Mouse (Mus musculus) embryonic facial prominence, embryonic 15.5 days (tissue): ENCODE measurements at regions not wholly inside any gene's neighbourhood (a gene's known extent, or its start where the extent isn't known, plus 50 kb on each side); places are given as distances from the start of the nearest gene placed in this dataset.

Source experiments
- ATAC-seq: fragments of 200-750 bp; cut with Nextera tagmentation; 2 replicates; pipeline ENCODE4 v1.8.0; 2017; ENCODE audit warnings: low read depth, moderate TSS enrichment; ENCODE audit not compliant: insufficient number of reproducible peaks, low FRiP score, low TSS enrichment
- H3K27ac ChIP-seq: fragments of 300-500 bp; sonication (generic); replicated peaks from 2 replicates; pipeline ENCODE4 v1.5.1; 2015; ENCODE audit warnings: mild to moderate bottlenecking, inconsistent platforms
- H3K27me3 ChIP-seq: fragments of 300-500 bp; sonication (generic); 2 replicates; pipeline ENCODE4 v1.6.1; 2015; ENCODE audit warnings: inconsistent platforms
- H3K36me3 ChIP-seq: fragments of 300-500 bp; sonication (generic); 2 replicates; pipeline ENCODE4 v1.6.1; 2015; ENCODE audit warnings: mild to moderate bottlenecking, inconsistent platforms
- H3K4me1 ChIP-seq: fragments of 300-500 bp; sonication (generic); 2 replicates; pipeline ENCODE4 v1.6.1; 2015; ENCODE audit warnings: inconsistent platforms
- H3K4me2 ChIP-seq: fragments of 300-500 bp; sonication (generic); replicated peaks from 2 replicates; pipeline ENCODE4 v1.6.1; 2015; ENCODE audit warnings: mild to moderate bottlenecking, inconsistent platforms
- H3K4me3 ChIP-seq: fragments of 300-500 bp; sonication (generic); replicated peaks from 2 replicates; pipeline ENCODE4 v1.5.1; 2015; ENCODE audit warnings: mild to moderate bottlenecking, inconsistent platforms
- H3K9ac ChIP-seq: fragments of 300-500 bp; sonication (generic); 2 replicates; pipeline ENCODE4 v1.6.1; 2015; ENCODE audit warnings: inconsistent platforms
- H3K9me3 ChIP-seq: fragments of 300-500 bp; sonication (generic); replicated peaks from 2 replicates; pipeline ENCODE4 v1.6.1; 2016; ENCODE audit warnings: inconsistent platforms
- WGBS: fragments of 180-500 bp; shearing (Covaris S2); methylation state at CpG from one replicate; pipeline ENCODE4 v1.1.7; 2015; 5-methylcytosine and 5-hydroxymethylcytosine counted together

- H3K9me3 ChIP-seq, result no peaks in the 10 kb centered on the region
- H3K27me3 ChIP-seq, result no peaks in the 10 kb centered on the region
- no peak for ATAC-seq
- H3K4me1 ChIP-seq, result no peaks in the 10 kb centered on the region
- no peaks in the 10 kb centered on the region for H3K36me3 ChIP-seq
- no peak overlapping the region for H3K4me2 ChIP-seq
- H3K9ac ChIP-seq, result no peak overlapping the region
- H3K27ac ChIP-seq, result no peak overlapping the region
- H3K4me3 ChIP-seq, result no peak overlapping the region
Measured at GRCm38 (mm10) chr2:169071267-169071666, 115.9 kb upstream of the Zfp64 start.

- ATAC-seq, result no peak
- Histone ChIP-seq H3K27ac (no peak overlapping the region), H3K36me3 (no peaks in the 10 kb centered on the region), H3K9ac (no peak overlapping the region), H3K9me3 (no peaks in the 10 kb centered on the region), H3K4me2 (no peak overlapping the region), H3K27me3 (no peaks in the 10 kb centered on the region; the same call in 1 of the 2 replicates), H3K4me3 (no peak overlapping the region), H3K4me1 (0 out of 2 replicates have a peak, but pooled peaks cover 4% of the 10 kb centered on the region)
- WGBS, result 73% methylated on average over 16 of the region's 16 CpGs
Measured at GRCm38 (mm10) chr2:169065166-169065698, 109.8 kb upstream of the Zfp64 start.

- Histone ChIP-seq H3K36me3 (no peaks in the 10 kb centered on the region), H3K27ac (no peak overlapping the region), H3K9me3 (no peaks in the 10 kb centered on the region), H3K4me3 (no peak overlapping the region), H3K4me1 (0 out of 2 replicates have a peak, but pooled peaks cover 4% of the 10 kb centered on the region), H3K4me2 (0 out of 2 replicates have a peak overlapping the region, but pooled peaks have one; percentile 17), H3K27me3 (no peaks in the 10 kb centered on the region; the same call in 1 of the 2 replicates), H3K9ac (no peak overlapping the region)
- no peak for ATAC-seq
- 3% methylated on average over 11 of the region's 11 CpGs for WGBS
Measured at GRCm38 (mm10) chr2:169061520-169061919, 106.1 kb upstream of the Zfp64 start.

- Histone ChIP-seq H3K4me2 (no peak overlapping the region), H3K27ac (no peak overlapping the region), H3K9me3 (no peaks in the 10 kb centered on the region), H3K9ac (no peak overlapping the region), H3K4me1 (0 out of 2 replicates have a peak, but pooled peaks cover 4% of the 10 kb centered on the region), H3K36me3 (no peaks in the 10 kb centered on the region), H3K27me3 (no peaks in the 10 kb centered on the region; the same call in 1 of the 2 replicates), H3K4me3 (no peak overlapping the region)
- 54% methylated on average over 13 of the region's 13 CpGs for WGBS
- ATAC-seq, result no peak
Measured at GRCm38 (mm10) chr2:169060495-169060894, 105.1 kb upstream of the Zfp64 start.

- H3K27ac ChIP-seq, result no peak overlapping the region
- H3K9ac ChIP-seq, result no peak overlapping the region
- H3K4me3 ChIP-seq, result no peak overlapping the region
- H3K9me3 ChIP-seq, result no peaks in the 10 kb centered on the region
- H3K36me3 ChIP-seq, result no peaks in the 10 kb centered on the region
- H3K4me2 ChIP-seq, result no peak overlapping the region
- 79% methylated on average over 5 of the region's 5 CpGs for WGBS
- ATAC-seq, result no peak
- H3K4me1 ChIP-seq, result 0 out of 2 replicates have a peak, but pooled peaks cover 4% of the 10 kb centered on the region
- no peaks in the 10 kb centered on the region; the same call in 1 of the 2 replicates for H3K27me3 ChIP-seq
Measured at GRCm38 (mm10) chr2:169057831-169058230, 102.4 kb upstream of the Zfp64 start.

- no peak overlapping the region for H3K4me3 ChIP-seq
- 81% methylated on average over 14 of the region's 14 CpGs for WGBS
- no peak for ATAC-seq
Measured at GRCm38 (mm10) chr2:169049947-169050346, 94.6 kb upstream of the Zfp64 start.

GRCm38 (mm10) chr2:169041748-169042147, 86.4 kb upstream of the Zfp64 start:
- no peak overlapping the region for H3K9ac ChIP-seq
- no peaks in the 10 kb centered on the region for H3K4me1 ChIP-seq
- H3K4me3 ChIP-seq, result no peak overlapping the region
- H3K36me3 ChIP-seq, result no peaks in the 10 kb centered on the region
- H3K27ac ChIP-seq, result no peak overlapping the region
- no peak for ATAC-seq
- no peak overlapping the region for H3K4me2 ChIP-seq
- WGBS, result 81% methylated on average over 2 of the region's 2 CpGs
- no peaks in the 10 kb centered on the region for H3K27me3 ChIP-seq
- H3K9me3 ChIP-seq, result no peaks in the 10 kb centered on the region

More at GRCm38 (mm10) chr2:169049947-169050346, 94.6 kb upstream of the Zfp64 start:
- Histone ChIP-seq H3K4me1 (no peaks in the 10 kb centered on the region), H3K9ac (no peak overlapping the region), H3K27me3 (no peaks in the 10 kb centered on the region), H3K27ac (no peak overlapping the region), H3K4me2 (no peak overlapping the region), H3K9me3 (no peaks in the 10 kb centered on the region), H3K36me3 (no peaks in the 10 kb centered on the region)

GRCm38 (mm10) chr2:169037975-169038374, 82.6 kb upstream of the Zfp64 start:
- no peak overlapping the region for H3K4me3 ChIP-seq
- WGBS, result 62% methylated on average over 11 of the region's 11 CpGs
- H3K4me1 ChIP-seq, result no peaks in the 10 kb centered on the region
- H3K36me3 ChIP-seq, result no peaks in the 10 kb centered on the region
- no peak overlapping the region for H3K4me2 ChIP-seq
- H3K27me3 ChIP-seq, result no peaks in the 10 kb centered on the region
- no peak overlapping the region for H3K27ac ChIP-seq
- no peak overlapping the region for H3K9ac ChIP-seq
- no peak for ATAC-seq
- H3K9me3 ChIP-seq, result no peaks in the 10 kb centered on the region

- 72% methylated on average over 9 of the region's 9 CpGs for WGBS
Measured at GRCm38 (mm10) chr2:169037519-169037918, 82.1 kb upstream of the Zfp64 start.

GRCm38 (mm10) chr2:169035315-169035714, 79.9 kb upstream of the Zfp64 start:
- Histone ChIP-seq H3K9ac (no peak overlapping the region), H3K9me3 (no peaks in the 10 kb centered on the region), H3K4me1 (0 out of 2 replicates have a peak, but pooled peaks cover 3% of the 10 kb centered on the region), H3K36me3 (no peaks in the 10 kb centered on the region), H3K4me3 (no peak overlapping the region), H3K4me2 (no peak overlapping the region), H3K27me3 (no peaks in the 10 kb centered on the region), H3K27ac (no peak overlapping the region)
- WGBS, result 34% methylated on average over 3 of the region's 3 CpGs
- ATAC-seq, result no peak

More at GRCm38 (mm10) chr2:169037519-169037918, 82.1 kb upstream of the Zfp64 start:
- H3K4me2 ChIP-seq, result no peak overlapping the region
- no peaks in the 10 kb centered on the region for H3K4me1 ChIP-seq
- H3K27ac ChIP-seq, result no peak overlapping the region
- H3K9ac ChIP-seq, result no peak overlapping the region
- no peak for ATAC-seq
- no peaks in the 10 kb centered on the region for H3K36me3 ChIP-seq
- H3K27me3 ChIP-seq, result no peaks in the 10 kb centered on the region
- H3K9me3 ChIP-seq, result no peaks in the 10 kb centered on the region
- H3K4me3 ChIP-seq, result no peak overlapping the region

GRCm38 (mm10) chr2:169033997-169034396, 78.6 kb upstream of the Zfp64 start:
- Histone ChIP-seq H3K36me3 (no peaks in the 10 kb centered on the region), H3K4me1 (0 out of 2 replicates have a peak, but pooled peaks cover 3% of the 10 kb centered on the region), H3K4me3 (no peak overlapping the region), H3K9ac (no peak overlapping the region), H3K27ac (no peak overlapping the region), H3K9me3 (no peaks in the 10 kb centered on the region), H3K27me3 (no peaks in the 10 kb centered on the region), H3K4me2 (no peak overlapping the region)
- WGBS, result 52% methylated on average over 18 of the region's 18 CpGs
- no peak for ATAC-seq

GRCm38 (mm10) chr2:169033181-169033580, 77.8 kb upstream of the Zfp64 start:
- ATAC-seq, result no peak
- no peak overlapping the region for H3K4me3 ChIP-seq

More at GRCm38 (mm10) chr2:169033181-169033580, 77.8 kb upstream of the Zfp64 start:
- Histone ChIP-seq H3K9ac (no peak overlapping the region), H3K4me1 (0 out of 2 replicates have a peak, but pooled peaks cover 3% of the 10 kb centered on the region), H3K27me3 (no peaks in the 10 kb centered on the region), H3K27ac (no peak overlapping the region), H3K4me2 (no peak overlapping the region), H3K9me3 (no peaks in the 10 kb centered on the region), H3K36me3 (no peaks in the 10 kb centered on the region)
- WGBS, result 46% methylated on average over 3 of the region's 3 CpGs
